Comparison of ENCODE assay signal across 9 mouse cellular contexts in the genomic region with DNA sequence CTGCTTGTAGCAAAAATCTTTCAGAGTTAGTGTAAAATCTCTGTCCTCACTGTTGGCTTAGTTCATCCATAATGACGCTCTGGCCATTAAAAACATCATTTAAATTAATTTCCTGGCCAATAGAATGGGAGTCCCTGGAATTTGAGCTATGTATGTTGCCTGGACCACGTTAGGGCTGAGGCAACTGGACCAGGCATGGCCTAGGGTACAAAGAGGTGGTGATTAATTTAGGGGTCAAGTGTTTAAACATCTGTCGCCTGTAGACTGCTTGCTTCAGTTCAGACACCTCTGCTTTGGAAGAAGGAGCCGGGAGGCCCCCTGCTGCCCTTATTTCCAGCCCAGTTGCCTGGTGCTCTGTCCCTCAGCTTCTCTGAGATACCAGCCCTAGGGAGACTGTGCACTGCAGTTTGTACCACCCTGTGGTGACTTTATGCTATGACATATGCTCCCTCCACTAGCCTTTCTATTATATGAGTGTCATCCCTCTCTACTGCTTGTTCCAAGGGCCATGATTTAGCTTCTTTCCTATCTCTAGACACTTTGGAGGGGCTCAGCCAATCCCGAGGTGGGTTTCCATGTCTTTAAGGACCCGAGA.
A peak's percentile ranks its signal among the peaks of the same experiment; 100 is the strongest.
DNase-seq lines count a peak whose midpoint lies in the region; ATAC-seq and TF ChIP-seq lines count a peak whose summit lies in the region.
"Had no signal": no experiment of that assay in that cellular context is flagged by ENCODE, and none has a peak within 500 bp of the region (broad histone marks: within the 10 kb centered on the region; RNA-seq: fewer than 3 reads in every experiment).

No protein-coding gene starts in this region.

- no peaks in the 10 kb centered on the region for H3K4me1 ChIP-seq in liver, adult 2 months (ENCODE audit: control insufficient read depth, insufficient read depth, low read length)
- H3K4me1 ChIP-seq in hindbrain, embryonic 10.5 days (replicated peaks) = no peaks in the 10 kb centered on the region; the same call in 1 of the 2 replicates
- H3K4me1 ChIP-seq in midbrain, embryonic 16.5 days (ENCODE audit: control insufficient read depth, insufficient read depth, low read length) = no peaks in the 10 kb centered on the region
- H3K4me1 ChIP-seq: neural tube, embryonic 13.5 days had no signal

- no peaks in the 10 kb centered on the region for H3K9me3 ChIP-seq in hindbrain, embryonic 10.5 days
- no peaks in the 10 kb centered on the region for H3K9me3 ChIP-seq in midbrain, embryonic 16.5 days (replicated peaks; ENCODE audit: control insufficient read depth, low read length, poor library complexity, severe bottlenecking)
- H3K9me3 ChIP-seq: neural tube, embryonic 13.5 days had no signal

- no peak overlapping the region for H3K4me2 ChIP-seq in midbrain, embryonic 16.5 days (ENCODE audit: low read length)
- H3K4me2 ChIP-seq: neural tube, embryonic 13.5 days had no signal

- H3K9ac ChIP-seq in liver, adult 2 months (ENCODE audit: low read depth, low read length) = no peak overlapping the region
- H3K9ac ChIP-seq in midbrain, embryonic 16.5 days (ENCODE audit: low read depth, low read length) = no peak overlapping the region
- H3K9ac ChIP-seq: neural tube, embryonic 13.5 days had no signal

- no peak overlapping the region for H3K4me3 ChIP-seq in liver, adult 2 months (ENCODE audit: insufficient read depth, low read depth, low read length)
- H3K4me3 ChIP-seq in hindbrain, embryonic 10.5 days = no peak overlapping the region
- no peak overlapping the region for H3K4me3 ChIP-seq in midbrain, embryonic 16.5 days (ENCODE audit: low read depth, low read length)
- H3K4me3 ChIP-seq: neural tube, embryonic 13.5 days had no signal

- WGBS in liver, adult 2 months = 39% methylated on average over 6 of the region's 6 CpGs
- WGBS in hindbrain, embryonic 10.5 days = 60% methylated on average over 6 of the region's 6 CpGs
- WGBS in midbrain, embryonic 16.5 days = 45% methylated on average over 6 of the region's 6 CpGs

- peak; percentile 9 to 16 for DNase-seq in cerebellum, postnatal 14 days
- no peak for DNase-seq in cerebellum, adult 8-10 months
- DNase-seq in liver, adult 2 months (ENCODE audit: extremely low read depth, low read depth, low spot score) = peak; percentile 10
- no peak for DNase-seq in liver
- peak; percentile 15 for DNase-seq in hindbrain, embryonic 10.5 days (ENCODE audit: low spot score)
- no peak for DNase-seq in spleen, postnatal 4 days (ENCODE audit: low spot score in 2 of 2)
- no peak for DNase-seq in heart, adult 9 months (ENCODE audit: low spot score in 2 of 2)

- ATAC-seq in midbrain, embryonic 16.5 days = peak; percentile 76; the same call in 1 of the 2 replicates

- H3K27me3 ChIP-seq in liver, adult 2 months (ENCODE audit: control insufficient read depth, insufficient read depth, low read length) = peaks cover 2% of the 10 kb centered on the region; the same call in 1 of the 2 replicates
- 0 out of 2 replicates have a peak, but pooled peaks cover 3% of the 10 kb centered on the region for H3K27me3 ChIP-seq in hindbrain, embryonic 10.5 days (ENCODE audit: insufficient read depth, poor library complexity, severe bottlenecking)
- no peaks in the 10 kb centered on the region for H3K27me3 ChIP-seq in midbrain, embryonic 16.5 days (ENCODE audit: control insufficient read depth, insufficient read depth, low read depth, low read length)
- H3K27me3 ChIP-seq: neural tube, embryonic 13.5 days had no signal

- H3K36me3 ChIP-seq in liver, adult 2 months (ENCODE audit: control insufficient read depth, insufficient read depth, low read length) = no peaks in the 10 kb centered on the region
- H3K36me3 ChIP-seq in hindbrain, embryonic 10.5 days = no peaks in the 10 kb centered on the region
- no peaks in the 10 kb centered on the region for H3K36me3 ChIP-seq in midbrain, embryonic 16.5 days (ENCODE audit: control insufficient read depth, insufficient read depth, low read length)
- H3K36me3 ChIP-seq: neural tube, embryonic 13.5 days had no signal

- no peak overlapping the region for H3K27ac ChIP-seq in liver, adult 2 months (replicated peaks; ENCODE audit: insufficient read depth, low read depth, low read length)
- H3K27ac ChIP-seq in hindbrain, embryonic 10.5 days = no peak overlapping the region
- H3K27ac ChIP-seq in midbrain, embryonic 16.5 days (ENCODE audit: low read length) = no peak overlapping the region
- H3K27ac ChIP-seq: neural tube, embryonic 13.5 days had no signal

- TF ChIP-seq CTCF in liver, adult 2 months (IDR thresholded peaks at IDR 0.05; ENCODE audit: low read depth, low read length) = peak; percentile 24; the same call in 1 of the 2 replicates

- H3K79me2 ChIP-seq in liver, adult 2 months (ENCODE audit: control insufficient read depth, insufficient read depth, low read length) = no peaks in the 10 kb centered on the region

- TF ChIP-seq POLR2A in liver, adult 2 months (IDR thresholded peaks at IDR 0.05; ENCODE audit: extremely low read depth, insufficient read depth, low read length) = no peak

Comparison
In these comparisons a context has a peak if more than half of its experiments do, and no peak if none do; other contexts are left out.
1. DNase-seq: peak in cerebellum, postnatal 14 days (2 of 2), liver, adult 2 months (single experiment) and hindbrain, embryonic 10.5 days (single experiment); none in cerebellum, adult 8-10 months (single experiment), liver (single experiment), spleen, postnatal 4 days (0 of 2) and heart, adult 9 months (0 of 2).